Mouse (Mus musculus): Measurements from ENCODE around the gene Sfmbt2. TPM values are rescaled to one million over a fixed set of nuclear protein-coding genes. Genes with fewer than 3 reads are reported as not detected.
A peak's percentile ranks its signal among the peaks of the same experiment; 100 is the strongest.

Sfmbt2 gene
- polyA plus RNA-seq, 1 experiment from 2014 or later = 2.6 TPM

DNA sequence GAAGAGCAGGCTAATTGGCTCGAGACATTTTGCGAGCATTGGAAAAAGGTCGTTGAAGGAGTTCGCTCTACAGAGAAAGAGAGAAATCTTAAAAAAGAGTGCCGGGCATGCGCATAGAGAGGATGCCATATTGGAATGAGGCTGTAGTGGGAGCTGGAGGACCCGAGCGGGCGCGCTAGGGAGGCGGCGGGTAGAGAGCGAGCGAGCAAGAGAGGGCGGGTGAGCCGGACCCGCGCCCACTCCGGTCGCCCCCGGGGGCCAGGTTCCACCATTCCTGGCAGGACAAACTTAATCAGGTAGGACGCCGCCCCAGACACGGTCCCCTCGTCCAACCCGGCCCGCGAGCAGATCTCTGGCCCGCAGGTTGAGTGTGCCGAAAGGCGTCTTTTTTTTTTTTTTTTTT, 2.0 kb downstream of the Sfmbt2 start:
- peak; percentile 69 for DNase-seq (ENCODE audit: low spot score)

DNA sequence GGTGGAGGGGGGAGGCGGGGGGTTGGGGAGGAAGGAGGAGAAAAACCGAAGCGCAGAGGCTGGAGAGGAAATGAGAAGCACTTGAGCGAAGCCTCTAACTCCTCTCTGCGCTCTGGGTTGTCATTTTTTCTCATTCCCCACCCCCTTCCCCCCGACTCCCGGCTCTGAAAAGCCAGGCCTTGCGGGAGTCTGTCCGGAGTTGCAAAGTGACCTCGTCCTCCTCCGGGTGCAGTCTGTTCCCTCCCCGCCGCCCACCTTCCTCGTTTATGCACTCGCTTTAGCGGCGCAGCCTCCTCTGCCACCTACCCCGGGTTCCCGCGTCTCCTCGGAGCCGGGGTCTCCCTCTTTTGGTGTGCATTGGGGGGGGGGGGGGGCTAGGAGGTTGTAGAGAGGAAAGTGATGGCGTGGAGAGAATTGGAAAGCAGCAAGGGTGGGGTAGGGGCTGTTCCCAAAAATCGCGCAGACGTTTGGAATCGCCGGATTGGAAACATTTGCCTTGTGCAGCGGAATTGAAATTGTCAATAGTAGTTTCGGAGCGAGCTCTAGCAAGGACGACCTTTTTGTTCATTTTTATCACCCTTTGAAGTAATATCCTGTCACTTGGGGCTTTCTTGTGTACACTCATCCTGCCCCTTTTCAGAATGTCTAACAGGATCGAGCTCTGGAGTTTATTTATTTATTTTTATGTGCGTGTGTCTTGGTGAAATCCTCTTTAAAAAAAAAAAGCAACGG, 2.6 kb downstream of the Sfmbt2 start:
- peak; percentile 26 for DNase-seq (ENCODE audit: low spot score)

DNA sequence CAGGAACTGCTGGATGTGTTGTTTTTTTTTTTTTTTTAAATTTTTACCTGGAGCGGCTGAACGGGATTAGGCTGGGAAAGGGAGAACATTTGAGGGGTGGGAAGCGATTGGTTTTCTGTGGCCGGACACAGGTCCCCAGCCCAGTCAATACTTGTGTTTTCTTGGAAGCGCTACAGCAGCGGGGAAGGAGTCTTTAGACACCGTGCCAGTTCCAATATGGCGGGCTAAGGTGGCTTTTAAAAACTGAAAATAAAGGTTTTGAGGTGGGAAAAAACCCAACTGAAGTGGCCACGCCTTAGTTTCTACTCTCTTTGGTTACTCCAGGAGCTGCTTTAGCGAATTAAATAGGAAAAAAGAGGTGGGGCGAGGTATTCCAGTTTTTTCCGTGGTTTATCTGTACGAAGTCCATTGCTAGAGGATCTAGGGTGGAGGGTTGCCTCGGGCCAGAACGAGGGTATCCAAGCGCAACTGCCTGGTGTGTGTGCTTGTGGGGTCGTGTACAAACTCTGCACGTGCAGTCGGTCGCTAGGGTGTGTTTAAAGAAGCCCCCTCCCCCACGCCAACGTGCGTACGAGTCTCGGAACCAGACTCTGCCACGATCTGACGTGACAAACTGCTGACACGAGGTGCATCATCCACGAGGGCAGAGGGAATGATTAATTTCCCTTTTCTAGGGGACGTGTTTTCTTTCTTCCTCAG, 3.3 kb downstream of the Sfmbt2 start:
- peak; percentile 27 for DNase-seq (ENCODE audit: low spot score)

DNA sequence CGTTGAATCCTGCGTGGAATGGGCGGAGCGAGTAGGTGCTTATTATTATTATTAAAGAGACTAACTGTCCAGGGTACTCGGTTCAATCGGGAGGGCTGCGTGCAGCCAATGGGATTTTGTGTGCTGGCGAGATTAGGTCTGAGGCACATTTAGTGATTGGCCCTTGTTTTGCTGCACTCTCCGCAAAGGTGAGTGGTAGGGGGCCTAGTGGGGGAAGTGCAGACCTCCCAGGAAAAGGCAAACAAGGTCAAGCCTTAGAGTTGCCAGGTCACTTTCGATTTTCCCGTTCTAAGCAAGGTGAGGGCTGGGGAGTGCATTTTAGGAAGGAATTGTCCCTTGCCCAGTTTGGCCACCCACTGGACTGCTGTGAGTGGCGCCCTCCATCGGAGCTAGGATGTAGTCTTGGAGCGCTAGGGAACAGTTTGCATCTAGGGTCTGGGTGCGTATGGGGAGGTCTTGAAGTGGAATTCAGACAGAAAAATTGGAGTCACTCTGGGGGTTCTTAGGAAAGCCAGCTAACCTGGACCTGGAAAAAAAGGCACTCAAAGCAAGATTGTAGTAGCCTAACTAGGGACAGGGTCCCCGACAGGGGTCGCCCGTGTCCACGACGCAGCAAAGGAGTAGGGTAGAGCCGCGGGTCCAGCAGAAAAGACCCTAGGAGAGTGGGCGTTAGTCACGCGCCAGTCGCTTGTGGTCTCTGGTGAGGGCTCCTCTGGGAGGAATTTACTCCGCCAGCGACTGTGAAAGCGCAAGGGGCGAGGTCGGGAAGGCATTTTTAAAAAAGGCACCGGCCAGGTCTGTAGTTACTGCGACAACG, 4.1 kb downstream of the Sfmbt2 start:
- no peak for DNase-seq (ENCODE audit: low spot score)

DNA sequence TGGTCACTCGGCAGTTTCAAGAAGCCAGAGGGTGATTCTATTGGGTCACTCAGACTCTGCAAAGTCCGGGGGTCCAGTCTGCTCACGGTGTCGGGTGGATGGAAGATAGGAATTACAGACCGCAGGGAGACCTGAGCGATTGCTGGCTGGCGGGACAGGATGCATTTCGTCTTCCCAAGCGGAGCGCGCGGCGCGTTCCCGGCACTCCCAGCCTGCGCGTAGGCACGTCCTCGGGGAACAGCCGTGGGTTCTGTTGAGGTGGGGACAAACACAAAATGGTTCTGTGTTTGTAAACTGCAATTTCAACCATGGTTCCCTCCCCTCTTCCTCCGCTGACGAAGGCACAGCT, 4.7 kb downstream of the Sfmbt2 start:
- DNase-seq (ENCODE audit: low spot score) = no peak

DNA sequence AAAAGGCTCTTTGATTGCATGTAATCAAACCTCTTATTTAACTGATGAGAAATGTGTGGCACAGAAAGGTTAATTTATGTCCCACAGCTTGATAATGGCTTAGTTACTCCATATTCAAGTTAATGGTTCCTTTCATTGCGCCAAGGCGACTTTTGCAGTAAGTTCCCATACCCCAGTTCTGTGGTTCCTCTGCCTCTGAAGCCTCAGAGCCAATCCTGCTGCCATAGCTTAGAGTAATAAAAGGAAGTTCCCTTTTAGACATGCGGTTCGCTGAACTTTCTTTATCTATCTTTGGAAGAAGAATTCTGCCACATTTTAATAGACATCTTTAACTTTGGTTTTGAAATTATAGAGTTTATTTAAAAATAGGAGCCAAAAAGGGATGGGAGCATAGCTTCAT, 19.7 kb downstream of the Sfmbt2 start:
- no peak for DNase-seq (ENCODE audit: low spot score)

DNA sequence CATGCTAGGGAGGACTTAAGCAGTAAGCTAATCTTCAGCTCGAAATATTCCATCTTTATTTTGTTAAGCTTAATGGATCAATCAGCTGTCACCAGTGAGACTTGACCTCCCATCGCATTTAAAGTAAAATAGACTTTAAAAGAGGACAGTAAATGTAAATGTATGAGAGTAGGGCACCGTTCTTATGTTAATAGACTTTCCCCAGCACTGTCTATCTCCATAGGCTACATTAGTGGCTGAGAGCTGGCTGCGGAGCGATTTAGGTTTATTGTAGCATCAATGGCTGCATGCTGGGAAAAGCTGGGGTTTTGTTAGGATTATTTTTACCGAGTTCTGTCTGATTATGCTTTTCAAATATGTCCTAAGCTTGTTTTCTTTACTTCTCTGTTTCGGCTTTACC, 20.5 kb downstream of the Sfmbt2 start:
- no peak for DNase-seq (ENCODE audit: low spot score)

DNA sequence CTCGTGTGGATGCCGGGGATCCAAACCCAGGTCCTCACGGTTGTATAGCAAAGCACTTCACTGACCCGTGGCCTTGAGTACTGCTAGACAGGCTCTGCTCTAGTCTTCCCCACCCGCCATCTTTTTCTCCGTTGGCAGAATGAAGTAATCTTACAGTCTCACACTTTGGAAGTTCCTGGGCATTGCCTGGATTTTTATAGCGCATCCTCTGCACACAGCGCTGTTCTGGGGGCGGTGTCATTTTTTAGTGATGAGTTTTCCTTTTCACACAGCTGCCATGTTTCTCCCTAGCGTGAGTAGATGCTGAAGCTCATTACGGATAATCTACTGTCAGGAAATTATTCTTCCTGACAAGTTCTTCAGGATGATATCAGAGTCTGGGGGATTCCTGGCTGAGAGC, 24.8 kb downstream of the Sfmbt2 start:
- DNase-seq (ENCODE audit: low spot score) = no peak

DNA sequence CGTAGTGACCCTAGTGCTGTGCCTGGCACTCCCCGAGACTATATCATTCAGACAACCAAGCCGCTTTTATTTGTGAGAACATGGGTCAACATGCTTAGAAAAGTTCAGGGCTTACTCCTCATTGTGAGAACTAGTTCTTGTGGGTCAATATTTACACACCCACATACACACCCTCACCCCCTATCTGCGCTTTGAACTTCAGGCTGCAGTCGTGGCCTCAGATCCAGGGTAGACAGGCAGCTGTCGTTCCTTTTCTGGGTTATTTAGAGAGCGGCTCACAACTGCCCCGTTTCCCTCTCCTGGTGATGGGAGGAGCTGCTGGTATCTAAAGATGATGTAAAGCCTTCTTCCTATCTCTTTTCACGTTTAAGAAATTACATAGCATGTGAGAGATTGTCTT, 27.5 kb downstream of the Sfmbt2 start:
- no peak for DNase-seq (ENCODE audit: low spot score)

DNA sequence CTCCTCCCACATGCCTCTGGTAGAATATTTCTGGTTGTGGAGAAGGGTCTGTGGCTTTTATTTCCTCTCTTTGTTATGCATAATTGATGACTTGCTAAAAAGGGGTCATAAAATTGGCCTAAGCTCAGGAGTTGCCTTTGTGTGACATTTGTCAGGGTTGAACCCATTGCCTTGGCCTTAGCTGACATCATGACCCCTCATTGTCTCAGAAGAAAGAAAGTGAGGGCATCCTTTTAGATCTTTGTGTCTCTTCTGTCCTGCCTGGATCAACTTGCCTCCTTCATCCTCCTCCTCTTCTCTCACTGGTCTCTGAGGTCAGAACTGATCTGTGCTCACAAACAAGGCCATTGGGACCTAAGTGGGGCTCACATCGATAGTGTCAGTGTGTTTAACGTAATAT, 35.8 kb downstream of the Sfmbt2 start:
- DNase-seq (ENCODE audit: low spot score) = no peak

DNA sequence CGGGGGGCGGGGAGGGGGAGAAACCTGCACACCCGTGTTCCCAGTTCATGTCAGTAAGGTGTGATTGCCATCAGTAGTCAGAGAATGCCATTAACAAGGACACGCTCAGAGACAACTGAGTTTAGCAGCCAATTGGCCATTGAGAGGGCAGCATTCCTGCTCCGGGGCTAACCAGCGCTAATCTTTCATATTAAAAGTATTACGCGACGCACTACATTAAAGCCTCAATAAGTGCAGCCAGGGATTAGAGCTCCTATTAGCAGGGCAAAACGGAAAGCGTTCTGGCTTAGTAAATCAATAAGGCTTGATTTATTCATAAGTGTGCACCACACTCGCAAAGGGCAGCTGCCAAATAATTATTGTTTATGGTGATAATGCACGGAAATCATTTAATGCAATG, 39.1 kb downstream of the Sfmbt2 start:
- no peak for DNase-seq (ENCODE audit: low spot score)

DNA sequence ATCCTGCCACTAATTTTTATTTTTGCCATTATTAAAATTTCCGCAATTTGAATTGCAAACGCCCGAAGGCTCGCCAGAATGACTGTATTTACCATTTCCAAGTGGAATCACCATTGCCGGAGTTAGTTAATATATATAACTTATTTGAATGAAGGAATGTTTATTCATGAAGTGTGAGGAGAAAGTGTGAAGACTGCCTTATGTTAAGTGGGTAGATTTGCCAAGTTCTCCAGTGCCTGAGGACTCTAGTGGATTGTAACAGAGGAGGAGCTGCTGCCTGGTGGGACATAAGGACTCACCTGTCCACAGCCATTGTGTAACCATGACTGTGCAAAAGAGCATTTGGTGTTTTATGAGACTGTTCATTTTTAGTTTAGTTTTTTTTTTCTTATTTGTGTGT, 39.8 kb downstream of the Sfmbt2 start:
- DNase-seq (ENCODE audit: low spot score) = no peak

DNA sequence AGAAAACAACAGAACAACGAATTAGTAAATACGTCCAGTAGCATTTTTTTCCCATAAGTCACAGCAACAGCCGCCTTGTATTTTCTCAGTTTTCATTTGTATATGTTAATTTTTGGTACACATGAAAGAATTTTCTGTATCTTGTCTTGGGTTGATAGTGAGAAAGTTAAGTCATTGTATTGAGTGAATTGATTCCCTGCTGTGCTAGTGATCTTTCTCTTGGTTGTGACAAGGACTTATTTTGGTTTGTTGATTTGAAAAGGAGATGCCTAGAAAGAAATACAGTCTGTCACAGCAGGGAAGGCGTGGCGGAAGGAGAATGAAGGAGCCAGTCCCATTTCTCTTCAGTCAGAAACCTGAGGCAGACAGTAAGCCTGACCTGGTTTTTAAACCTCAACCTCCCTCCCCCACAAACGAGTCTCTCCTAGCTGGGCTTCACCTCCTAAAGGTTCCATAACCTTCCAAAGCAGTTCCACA, 50.7 kb downstream of the Sfmbt2 start:
- DNase-seq (ENCODE audit: low spot score) = no peak

DNA sequence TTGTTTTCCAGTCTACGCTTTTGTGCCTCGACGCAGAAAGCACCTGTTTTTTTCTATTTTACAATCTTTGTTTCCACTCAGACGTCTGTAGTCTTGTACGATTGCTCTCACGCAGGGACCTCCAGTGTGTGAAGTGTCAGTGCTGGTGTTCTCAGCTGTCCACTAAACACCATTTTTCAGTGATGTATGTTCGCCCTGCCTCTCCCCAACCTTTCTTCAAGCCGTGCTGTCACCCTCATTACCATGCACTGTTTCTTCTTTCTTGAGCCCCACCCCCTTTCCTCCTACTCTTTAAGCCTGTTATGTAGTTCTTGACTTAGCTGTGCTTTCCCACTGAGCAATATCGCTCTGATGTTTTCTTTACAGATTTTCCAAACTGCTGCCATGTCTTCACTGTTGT, 67.0 kb downstream of the Sfmbt2 start:
- DNase-seq (ENCODE audit: low spot score) = no peak

DNA sequence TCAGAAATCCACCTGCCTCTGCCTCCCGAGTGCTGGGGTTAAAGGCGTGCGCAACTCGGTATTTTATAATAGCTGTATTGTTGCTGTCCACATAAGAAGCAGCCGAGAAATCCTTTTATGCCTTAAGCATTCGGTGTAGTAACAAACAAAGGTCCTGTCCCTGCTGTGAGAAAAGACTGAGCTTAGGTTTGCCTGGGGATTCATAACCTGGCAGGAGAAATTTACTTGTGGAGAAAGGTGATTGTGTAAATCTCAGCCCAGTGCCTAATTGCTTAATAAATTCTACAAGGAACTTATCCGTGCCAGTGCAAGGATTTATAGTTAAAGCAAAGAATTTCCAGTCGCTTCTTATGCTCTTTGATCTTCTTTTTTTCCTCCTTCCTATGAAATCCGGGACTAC, 71.5 kb downstream of the Sfmbt2 start:
- DNase-seq (ENCODE audit: low spot score) = no peak

DNA sequence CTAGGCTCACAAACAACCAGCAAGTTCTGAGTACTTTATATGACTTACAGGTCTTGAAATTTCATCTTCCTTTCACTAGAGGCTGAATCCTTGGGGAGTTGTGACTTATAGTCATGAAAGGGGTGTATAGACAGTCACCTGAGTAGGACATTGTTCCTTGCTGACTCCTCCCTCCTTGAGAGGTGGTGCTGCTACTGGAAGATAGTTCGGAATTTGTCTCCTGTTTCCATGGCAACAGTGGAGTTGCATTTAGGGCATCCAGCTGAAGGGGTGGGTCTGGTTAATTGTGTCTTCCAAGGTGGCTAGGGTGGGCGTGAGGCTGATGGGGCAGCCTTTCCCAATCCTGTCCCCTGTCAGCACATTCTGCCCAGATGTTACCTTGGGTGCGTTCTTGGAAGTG, 83.3 kb downstream of the Sfmbt2 start:
- no peak for DNase-seq (ENCODE audit: low spot score)

DNA sequence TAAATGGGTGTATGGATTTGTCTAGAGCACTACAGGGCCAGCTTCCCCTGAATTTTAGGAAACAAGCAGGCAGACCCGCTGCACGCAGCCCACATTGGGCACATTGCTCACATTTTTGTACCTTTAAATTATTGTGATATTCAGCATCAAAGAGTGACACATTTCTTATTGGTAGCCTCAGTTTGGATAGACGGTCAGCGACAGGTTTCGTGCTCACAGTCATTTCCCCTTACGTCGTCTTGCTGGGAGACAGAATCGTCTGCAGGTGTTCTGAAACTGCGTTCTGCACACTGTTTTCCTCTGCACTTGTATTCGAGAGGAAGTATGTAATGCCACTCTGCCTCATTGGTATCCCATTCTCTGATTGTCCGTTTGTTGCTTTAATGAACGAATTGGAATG, 88.0 kb downstream of the Sfmbt2 start:
- no peak for DNase-seq (ENCODE audit: low spot score)

DNA sequence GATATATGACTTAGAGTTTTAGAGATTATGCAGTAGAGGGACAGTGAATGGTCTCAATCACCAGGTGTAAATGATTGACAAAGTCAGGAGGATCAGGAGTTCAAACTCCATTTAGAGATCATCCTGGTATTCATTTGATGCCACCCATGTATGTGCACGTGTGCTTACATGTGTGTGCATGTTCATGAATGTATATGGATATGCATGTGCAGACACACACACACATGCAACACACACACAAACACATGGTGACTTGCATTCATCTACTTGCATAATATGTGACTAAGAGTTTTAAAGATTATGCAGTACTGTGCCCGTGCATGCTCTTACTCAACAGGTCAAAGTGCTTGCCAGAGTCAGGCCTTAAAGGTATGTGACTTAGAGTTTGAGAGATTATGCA, 146.2 kb downstream of the Sfmbt2 start:
- no peak for DNase-seq (ENCODE audit: low spot score)

DNA sequence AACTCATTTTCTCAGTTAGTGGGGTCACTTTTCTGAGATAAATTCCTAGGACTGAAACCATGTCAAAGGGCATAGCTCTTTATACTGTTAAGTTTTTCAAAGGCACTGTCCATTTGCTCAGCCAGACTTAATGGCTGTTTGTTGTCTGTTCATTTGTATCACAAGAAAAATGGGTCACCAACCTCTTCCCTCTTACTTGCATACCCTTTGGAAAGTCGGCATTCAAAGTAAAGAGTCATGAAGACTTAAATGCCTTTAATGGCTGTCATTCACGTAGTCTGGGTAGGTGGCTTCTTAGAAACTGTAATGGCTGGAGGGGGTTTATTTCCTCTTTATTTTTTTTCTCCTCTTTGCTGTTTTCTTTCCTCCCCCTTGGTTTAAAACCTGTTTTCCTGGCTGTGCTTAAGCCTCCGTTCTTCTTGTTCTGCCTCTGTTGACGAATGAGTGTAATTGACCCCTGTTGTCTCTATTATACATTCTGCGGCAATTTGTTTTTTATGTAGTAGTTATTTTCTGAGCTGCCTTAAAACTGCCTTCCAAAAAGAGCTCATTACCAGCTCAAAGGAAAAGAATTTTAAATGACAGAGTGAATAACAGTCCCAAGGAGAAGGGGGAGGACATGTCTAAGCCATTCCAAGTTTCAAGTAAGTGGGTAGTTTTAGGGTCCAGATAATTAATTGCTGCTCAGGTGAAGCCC, 151.6 kb downstream of the Sfmbt2 start:
- DNase-seq (ENCODE audit: low spot score) = no peak

DNA sequence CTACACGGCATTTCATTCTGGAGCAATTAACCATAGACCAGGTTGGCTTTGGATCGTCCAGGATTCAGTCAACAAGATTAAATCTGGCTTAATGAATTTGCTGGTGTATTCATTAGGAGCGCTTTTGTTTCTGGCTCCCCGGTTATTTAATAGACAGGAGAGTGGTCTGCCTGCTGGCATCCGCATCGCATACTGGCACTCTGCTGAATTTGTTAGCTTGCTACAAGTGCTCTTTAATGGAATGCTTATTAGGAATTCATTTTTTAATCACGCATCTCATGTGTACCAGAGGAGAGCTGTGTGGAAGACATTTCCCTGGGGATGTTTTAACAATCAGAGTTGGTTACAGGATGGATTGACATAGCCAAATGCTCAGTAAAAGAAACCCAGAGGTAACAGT, 155.3 kb downstream of the Sfmbt2 start:
- no peak for DNase-seq (ENCODE audit: low spot score)

DNA sequence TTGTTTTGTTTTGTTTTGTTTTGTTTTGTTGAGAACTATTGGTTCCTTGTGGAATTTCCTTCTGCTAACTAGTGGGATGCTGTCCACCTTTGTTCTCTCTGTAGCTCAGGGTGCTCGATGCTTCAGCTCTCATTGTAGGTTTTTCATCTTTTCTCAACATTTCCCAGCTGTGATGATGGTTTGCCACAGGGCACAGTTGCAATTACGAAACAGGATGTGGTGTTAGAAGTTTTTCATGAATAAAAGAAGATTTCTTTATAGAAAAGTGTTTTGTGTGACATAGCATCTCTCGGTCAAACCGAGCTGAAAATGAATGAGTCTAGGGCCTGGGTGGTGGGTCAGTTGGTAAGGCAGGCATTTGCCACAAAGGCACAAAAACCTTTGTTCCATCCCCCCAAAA, 171.5 kb downstream of the Sfmbt2 start:
- peak; percentile 50 for DNase-seq (ENCODE audit: low spot score)

DNA sequence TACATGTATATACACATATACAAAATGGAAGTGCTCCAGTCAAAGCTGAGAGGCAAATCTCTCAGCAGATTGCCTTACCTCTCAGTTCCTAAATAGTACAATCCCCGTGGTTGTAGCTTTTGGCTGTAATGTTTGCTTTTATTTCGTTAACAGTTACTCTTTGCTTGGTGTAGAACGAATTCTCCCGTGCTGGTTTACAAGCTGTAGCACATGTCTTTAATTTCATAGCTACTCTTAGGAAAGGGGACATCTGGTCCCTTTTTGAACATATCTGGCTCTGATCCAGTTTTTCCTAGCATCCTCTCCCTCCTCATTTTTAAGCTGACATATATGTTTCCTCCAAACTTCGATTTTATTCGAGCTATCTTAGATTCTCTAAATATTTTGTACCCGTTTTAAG, 172.1 kb downstream of the Sfmbt2 start:
- DNase-seq (ENCODE audit: low spot score) = no peak
